Mouse (Mus musculus) heart, embryonic 12.5 days (tissue): ENCODE results near the gene Olfr1215. TPM values are rescaled to one million over a fixed set of nuclear protein-coding genes. Genes with fewer than 3 reads are reported as not detected.
"Not testable (repeated sequence)": the region's sequence is repeated elsewhere in the genome, so short reads cannot be mapped to it uniquely, and the experiment has no call there.

ENCODE experiments used
- ATAC-seq: fragments of 200-750 bp; cut with Nextera tagmentation; 2 replicates; pipeline ENCODE4 v1.8.0; 2017; ENCODE audit warnings: moderate TSS enrichment, moderate library complexity; ENCODE audit not compliant: insufficient number of reproducible peaks, low FRiP score
- H3K27ac ChIP-seq: fragments of 300-500 bp; sonication (generic); 2 replicates; pipeline ENCODE4 v1.5.1; 2016; ENCODE audit warnings: mild to moderate bottlenecking, moderate library complexity; ENCODE audit not compliant: poor library complexity, severe bottlenecking
- H3K27me3 ChIP-seq: fragments of 300-500 bp; sonication (generic); replicated peaks from 2 replicates; pipeline ENCODE4 v1.6.1; 2016; ENCODE audit warnings: mild to moderate bottlenecking, moderate library complexity
- H3K36me3 ChIP-seq: fragments of 300-500 bp; sonication (generic); 2 replicates; pipeline ENCODE4 v1.6.1; 2016; ENCODE audit warnings: mild to moderate bottlenecking, moderate library complexity
- H3K4me1 ChIP-seq: fragments of 300-500 bp; sonication (generic); replicated peaks from 2 replicates; pipeline ENCODE4 v1.6.1; 2016; ENCODE audit warnings: mild to moderate bottlenecking
- H3K4me2 ChIP-seq: fragments of 300-500 bp; sonication (generic); 2 replicates; pipeline ENCODE4 v1.6.1; 2016; ENCODE audit warnings: mild to moderate bottlenecking, moderate library complexity
- H3K4me3 ChIP-seq: fragments of 300-500 bp; sonication (generic); 2 replicates; pipeline ENCODE4 v1.5.1; 2016; ENCODE audit warnings: mild to moderate bottlenecking
- H3K9ac ChIP-seq: fragments of 300-500 bp; sonication (generic); 2 replicates; pipeline ENCODE4 v1.6.1; 2016; ENCODE audit warnings: mild to moderate bottlenecking, moderate library complexity
- H3K9me3 ChIP-seq: fragments of 300-500 bp; sonication (generic); replicated peaks from 2 replicates; pipeline ENCODE4 v1.6.1; 2016; ENCODE audit warnings: mild to moderate bottlenecking, moderate library complexity
- WGBS: fragments of 180-500 bp; shearing (Covaris S2); methylation state at CpG from one replicate; pipeline ENCODE4 v1.1.7; 2016; 5-methylcytosine and 5-hydroxymethylcytosine counted together
- polyA plus RNA-seq: library from polyadenylated mRNA; unstranded; fragments of >200 nt; fragmentation: Nextera tagmentation; extraction: Ambion mirVana; gene quantifications from 2 replicates; pipeline ENCODE4 v1.2.1, GENCODE M21; 2016

The Olfr1215 gene
- polyA plus RNA-seq = not detected in 2 replicates

DNA sequence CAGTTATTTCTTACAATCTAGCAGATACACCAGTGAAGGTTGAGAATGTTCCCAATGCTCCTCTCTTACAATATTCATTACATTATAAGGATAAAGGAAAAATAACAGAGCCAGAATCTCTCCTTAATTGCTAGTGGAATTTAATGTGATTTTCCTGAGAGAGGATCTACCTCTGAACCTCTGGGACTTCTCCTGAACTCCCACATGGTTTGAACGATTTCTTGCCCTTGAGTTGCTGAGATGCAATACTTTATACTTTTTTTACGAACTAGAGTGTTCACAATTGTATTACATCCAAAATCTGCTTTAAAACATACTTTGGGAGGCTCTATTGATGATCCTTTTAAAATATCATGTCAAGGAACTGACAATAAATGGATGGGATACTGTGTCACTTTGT lies at the start of gene Olfr1215:
Olfr1215 (minus strand) TSS at position 101 of the 400 bp plus-strand sequence.
- H3K36me3 ChIP-seq = no peaks in the 10 kb centered on the region
- ATAC-seq = no peak
- H3K27ac ChIP-seq = no peak within 1 kb of the TSS
- no peak within 1 kb of the TSS for H3K4me3 ChIP-seq
- no peaks in the 10 kb centered on the region for H3K27me3 ChIP-seq
- no peak within 1 kb of the TSS for H3K4me2 ChIP-seq
- H3K9me3 ChIP-seq = no peaks in the 10 kb centered on the region
- WGBS = 62% methylated on average over 2 of the region's 2 CpGs
- no peak within 1 kb of the TSS for H3K9ac ChIP-seq
- H3K4me1 ChIP-seq = no peaks in the 10 kb centered on the region

- 59% methylated on average over 2 of the region's 2 CpGs for WGBS
- no peak for ATAC-seq
These were observed 25.2 kb upstream of the Olfr1215 start, which contains the start of gene Olfr1217 for GRCm38 (mm10) chr2:89031965-89032364. TSS of gene Olfr1217 (minus strand) at chr2:89032065.

GRCm38 (mm10) chr2:89021436-89021835 lies 14.7 kb upstream of the Olfr1215 start:
- not testable (repeated sequence) for ATAC-seq, H3K9ac ChIP-seq, H3K27ac ChIP-seq, H3K36me3 ChIP-seq, H3K9me3 ChIP-seq, H3K4me1 ChIP-seq, H3K4me2 ChIP-seq, H3K4me3 ChIP-seq, H3K27me3 ChIP-seq
- 67% methylated on average over 3 of the region's 3 CpGs for WGBS

More at GRCm38 (mm10) chr2:89031965-89032364, 25.2 kb upstream of the Olfr1215 start, which contains the start of gene Olfr1217:
- no peak within 1 kb of the TSS for H3K27ac ChIP-seq
- H3K4me2 ChIP-seq = no peak within 1 kb of the TSS
- H3K36me3 ChIP-seq = no peaks in the 10 kb centered on the region
- no peaks in the 10 kb centered on the region for H3K4me1 ChIP-seq
- no peaks in the 10 kb centered on the region for H3K9me3 ChIP-seq
- no peaks in the 10 kb centered on the region for H3K27me3 ChIP-seq
- H3K4me3 ChIP-seq = no peak within 1 kb of the TSS
- H3K9ac ChIP-seq = no peak within 1 kb of the TSS

- Histone ChIP-seq H3K4me3 (no peak within 1 kb of the TSS), H3K9me3 (no peaks in the 10 kb centered on the region), H3K4me1 (no peaks in the 10 kb centered on the region), H3K27me3 (no peaks in the 10 kb centered on the region), H3K4me2 (no peak within 1 kb of the TSS), H3K9ac (no peak within 1 kb of the TSS), H3K27ac (no peak within 1 kb of the TSS), H3K36me3 (no peaks in the 10 kb centered on the region)
- WGBS = 81% methylated on average over 1 of the region's 1 CpGs
- no peak for ATAC-seq
These were observed 11.5 kb upstream of the Olfr1215 start, which contains the start of gene Olfr1216 for GRCm38 (mm10) chr2:89018240-89018639. TSS of gene Olfr1216 (minus strand) at chr2:89018340.

GRCm38 (mm10) chr2:88992553-88992952 lies 14.2 kb downstream of the Olfr1215 start, which contains the start of gene Olfr1214:
TSS of gene Olfr1214 (minus strand) at chr2:88992653.
- Histone ChIP-seq H3K9ac (no peak within 1 kb of the TSS), H3K27me3 (no peaks in the 10 kb centered on the region), H3K9me3 (no peaks in the 10 kb centered on the region), H3K27ac (no peak within 1 kb of the TSS), H3K36me3 (no peaks in the 10 kb centered on the region), H3K4me2 (no peak within 1 kb of the TSS), H3K4me1 (no peaks in the 10 kb centered on the region), H3K4me3 (no peak within 1 kb of the TSS)
- 68% methylated on average over 1 of the region's 1 CpGs for WGBS
- no peak for ATAC-seq

- ATAC-seq = no peak
These were observed 26.6 kb downstream of the Olfr1215 start, which contains the start of gene Gm13762 for GRCm38 (mm10) chr2:88980181-88980580. TSS of gene Gm13762 (minus strand) at chr2:88980281.

GRCm38 (mm10) chr2:88953669-88954068 lies 53.1 kb downstream of the Olfr1215 start, which contains the start of gene Olfr1212:
TSS of gene Olfr1212 (plus strand) at chr2:88953969.
- Histone ChIP-seq H3K9me3 (no peaks in the 10 kb centered on the region), H3K27ac (no peak within 1 kb of the TSS), H3K27me3 (no peaks in the 10 kb centered on the region), H3K4me2 (no peak within 1 kb of the TSS), H3K4me1 (no peaks in the 10 kb centered on the region), H3K9ac (no peak within 1 kb of the TSS), H3K4me3 (no peak within 1 kb of the TSS), H3K36me3 (no peaks in the 10 kb centered on the region)
- ATAC-seq = no peak

More at GRCm38 (mm10) chr2:88980181-88980580, 26.6 kb downstream of the Olfr1215 start, which contains the start of gene Gm13762:
- H3K9ac ChIP-seq = no peak within 1 kb of the TSS
- no peaks in the 10 kb centered on the region for H3K27me3 ChIP-seq
- no peak within 1 kb of the TSS for H3K4me2 ChIP-seq
- no peaks in the 10 kb centered on the region for H3K9me3 ChIP-seq
- H3K4me1 ChIP-seq = no peaks in the 10 kb centered on the region
- H3K27ac ChIP-seq = no peak within 1 kb of the TSS
- H3K4me3 ChIP-seq = no peak within 1 kb of the TSS
- H3K36me3 ChIP-seq = no peaks in the 10 kb centered on the region
- WGBS = 65% methylated on average over 1 of the region's 1 CpGs

Other genes starting within 250 kb of the Olfr1215 start
- gene Olfr1199, start 246.5 kb downstream of the Olfr1215 start, polyA plus RNA-seq = not detected in 2 replicates
- gene Olfr1200, start 236.5 kb downstream of the Olfr1215 start, polyA plus RNA-seq = not detected in 2 replicates
- not detected in 2 replicates for gene Olfr1201, start 213.9 kb downstream of the Olfr1215 start, polyA plus RNA-seq
- gene Olfr1202, start 192.5 kb downstream of the Olfr1215 start, polyA plus RNA-seq = not detected in 2 replicates
- not detected in 2 replicates for gene Olfr1205, start 177.2 kb downstream of the Olfr1215 start, polyA plus RNA-seq
- gene Olfr1204, start 157.7 kb downstream of the Olfr1215 start, polyA plus RNA-seq = not detected in 2 replicates
- gene Olfr1206, start 143.7 kb downstream of the Olfr1215 start, polyA plus RNA-seq = not detected in 2 replicates
- not detected in 2 replicates for gene Olfr1208, start 104.7 kb downstream of the Olfr1215 start, polyA plus RNA-seq
- gene Olfr1209, start 91.8 kb downstream of the Olfr1215 start, polyA plus RNA-seq = not detected in 2 replicates
- not detected in 2 replicates for gene Olfr1211, start 68.9 kb downstream of the Olfr1215 start, polyA plus RNA-seq
- gene Olfr1212, start 53.0 kb downstream of the Olfr1215 start, polyA plus RNA-seq = not detected in 2 replicates
- not detected in 2 replicates for gene Gm13762, start 26.7 kb downstream of the Olfr1215 start, polyA plus RNA-seq
- gene Olfr1214, start 14.3 kb downstream of the Olfr1215 start, polyA plus RNA-seq = not detected in 2 replicates
- not detected in 2 replicates for gene Olfr1216, start 11.4 kb upstream of the Olfr1215 start, polyA plus RNA-seq
- not detected in 2 replicates for gene Olfr1217, start 25.1 kb upstream of the Olfr1215 start, polyA plus RNA-seq
- not detected in 2 replicates for gene Olfr1218, start 54.2 kb upstream of the Olfr1215 start, polyA plus RNA-seq
- gene Olfr1219, start 76.5 kb upstream of the Olfr1215 start, polyA plus RNA-seq = not detected in 2 replicates
- gene Olfr1220, start 99.9 kb upstream of the Olfr1215 start, polyA plus RNA-seq = not detected in 2 replicates
- gene Olfr1221, start 110.3 kb upstream of the Olfr1215 start, polyA plus RNA-seq = not detected in 2 replicates
- not detected in 2 replicates for gene Olfr1222, start 126.1 kb upstream of the Olfr1215 start, polyA plus RNA-seq
- not detected in 2 replicates for gene Olfr1223, start 144.6 kb upstream of the Olfr1215 start, polyA plus RNA-seq
- gene Olfr1224-ps1, start 157.1 kb upstream of the Olfr1215 start, polyA plus RNA-seq = not detected in 2 replicates
- not detected in 2 replicates for gene Olfr1225, start 167.7 kb upstream of the Olfr1215 start, polyA plus RNA-seq
- gene Olfr1226, start 193.1 kb upstream of the Olfr1215 start, polyA plus RNA-seq = not detected in 2 replicates
- not detected in 2 replicates for gene Olfr1228, start 247.1 kb upstream of the Olfr1215 start, polyA plus RNA-seq